Mouse (Mus musculus) adrenal gland, adult 18-20 months (tissue): ENCODE results near the gene Rpl6. TPM values are rescaled to one million over a fixed set of nuclear protein-coding genes. Genes with fewer than 3 reads are reported as not detected.

ENCODE experiments used
- DNase-seq, 2 experiments: peaks; one replicate each; pipeline ENCODE4 v3.0.0; 2021 to 2022; ENCODE audit warnings: low spot score in 2 of 2
- total RNA-seq, 2 experiments: library from RNA; stranded (reverse); gene quantifications; 1 replicate in 1 of 2; 2 replicates in 1 of 2; pipeline ENCODE4 v1.2.3; 2021

Gene Rpl6
- total RNA-seq, 2 experiments from 2014 or later: 921 to 1,031 TPM

DNA sequence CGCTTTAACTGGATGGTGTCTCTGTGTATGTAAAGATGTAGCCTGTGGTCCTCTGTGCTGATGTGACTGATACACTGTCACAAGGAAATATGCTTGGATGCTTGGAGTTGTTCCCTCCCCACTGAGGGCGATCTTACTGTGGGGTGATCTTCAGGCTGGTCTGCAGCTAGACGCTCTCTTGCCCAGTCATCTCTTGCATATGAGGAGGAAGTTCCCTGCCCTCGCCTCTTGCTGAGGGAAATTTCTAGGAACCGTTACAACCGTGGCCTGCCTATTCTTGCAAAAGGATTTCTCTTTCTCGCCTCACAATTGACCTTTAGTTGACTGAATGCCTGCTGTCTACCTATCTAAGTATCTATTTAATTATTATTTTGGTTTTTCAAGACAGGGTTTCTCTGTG, 50.7 kb downstream of the Rpl6 start:
- DNase-seq: no peak

Other genes with a start within 250 kb of the Rpl6 start
- gene Rph3a, start 194.4 kb upstream of the Rpl6 start, total RNA-seq: 1 to 10 TPM; 3.3 to 3.6 TPM
- 100 to 1,000 TPM; 115 to 136 TPM for gene Ptpn11, start 13.1 kb upstream of the Rpl6 start, total RNA-seq
- 10 to 100 TPM; 17.6 to 20.4 TPM for gene Hectd4, start 15.7 kb downstream of the Rpl6 start, total RNA-seq
- 10 to 100 TPM; 41.6 to 49.4 TPM for gene Trafd1, start 181.2 kb downstream of the Rpl6 start, total RNA-seq
- 10 to 100 TPM; 38.8 to 40.4 TPM for gene Naa25, start 193.5 kb downstream of the Rpl6 start, total RNA-seq
- 1 to 10 TPM; 2.1 to 2.3 TPM for gene Tmem116, start 247.4 kb downstream of the Rpl6 start, total RNA-seq
- 100 to 1,000 TPM in 1 of 2 experiments, 10 to 100 TPM in 1; 97.1 to 106 TPM for gene Erp29, start 248.0 kb downstream of the Rpl6 start, total RNA-seq